Mouse (Mus musculus): ENCODE data around the gene Slc25a39.

GRCm38 (mm10) chr11:102385075-102385474 lies 22.7 kb downstream of the Slc25a39 start:
- TF ChIP-seq CTCF (IDR thresholded peaks at IDR 0.05; ENCODE audit: insufficient read depth, low read length) = no peak
- no peak for TF ChIP-seq POLR2A (IDR thresholded peaks at IDR 0.05; ENCODE audit: borderline replicate concordance, extremely low read depth, low read depth, low read length)
